Mouse (Mus musculus) G1E (cell line): ENCODE measurements around the gene Armc8. TPM values are rescaled to one million over a fixed set of nuclear protein-coding genes. Genes with fewer than 3 reads are reported as not detected.

Source experiments
- ATAC-seq: 2 replicates; pipeline ENCODE4 v1.8.0; 2016; ENCODE audit warnings: mild to moderate bottlenecking; ENCODE audit not compliant: insufficient number of reproducible peaks, poor library complexity, low FRiP score, severe bottlenecking; ENCODE audit errors: extremely low read depth
- DNase-seq: peaks from one replicate; pipeline ENCODE4 v3.0.0; 2012; ENCODE audit warnings: low spot score
- H3K27me3 ChIP-seq: 2 replicates; pipeline ENCODE4 v1.6.1; 2012; ENCODE audit warnings: mild to moderate bottlenecking, low read length, inconsistent platforms; ENCODE audit not compliant: insufficient read depth
- H3K36me3 ChIP-seq: replicated peaks from 2 replicates; pipeline ENCODE3; 2012; ENCODE audit warnings: mild to moderate bottlenecking, inconsistent platforms
- H3K4me1 ChIP-seq: 2 replicates; pipeline ENCODE4 v1.6.1; 2012; ENCODE audit warnings: low read depth, low read length, inconsistent platforms, mixed read lengths; ENCODE audit not compliant: insufficient read depth
- H3K4me3 ChIP-seq: 2 replicates; pipeline ENCODE4 v1.5.1; 2012; ENCODE audit warnings: low read depth, mild to moderate bottlenecking, inconsistent platforms, low read length, moderate library complexity, mixed read lengths
- H3K9me3 ChIP-seq: replicated peaks from 2 replicates; pipeline ENCODE4 v1.6.1; 2012; ENCODE audit warnings: inconsistent platforms
- CTCF ChIP-seq: IDR thresholded peaks from 2 replicates; pipeline ENCODE4 v1.5.1; 2012; ENCODE audit warnings: low read depth, low read length, inconsistent platforms, mixed read lengths
- GATA1 ChIP-seq: IDR thresholded peaks from 2 replicates; pipeline ENCODE4 v1.6.1; 2012; ENCODE audit warnings: borderline replicate concordance, low read length, inconsistent platforms, mixed read lengths
- GATA2 ChIP-seq: IDR thresholded peaks from 2 replicates; pipeline ENCODE4 v1.6.1; 2012; ENCODE audit warnings: low read depth, low read length, inconsistent platforms, borderline replicate concordance
- POLR2AphosphoS5 ChIP-seq: IDR thresholded peaks from 2 replicates; pipeline ENCODE4 v1.6.1; 2012; ENCODE audit warnings: low read depth, low read length, inconsistent platforms; ENCODE audit not compliant: insufficient replicate concordance
- TAL1 ChIP-seq: conservative IDR thresholded peaks from 2 replicates; pipeline ENCODE4 v1.6.1; 2012; ENCODE audit warnings: low read depth, low read length, inconsistent platforms, mixed read lengths
- polyA plus RNA-seq: library from polyadenylated mRNA; stranded (reverse); fragments of >175 nt; gene quantifications from 2 replicates; pipeline ENCODE4 v1.2.3, GENCODE M21; 2012
- total RNA-seq, 2 experiments: library from RNA; stranded (forward) in 1 of 2; stranded (reverse) in 1 of 2; fragments of 200-1000 nt in 1 of 2; fragments of >200 nt in 1 of 2; fragmentation: Nextera tagmentation in 1 of 2; gene quantifications; 2 replicates each; pipeline ENCODE4 v1.2.3; 2014 to 2017

Gene Armc8
- total and polyA plus RNA-seq, 3 experiments = 3.6 to 29.1 (median 27.8) TPM

DNA sequence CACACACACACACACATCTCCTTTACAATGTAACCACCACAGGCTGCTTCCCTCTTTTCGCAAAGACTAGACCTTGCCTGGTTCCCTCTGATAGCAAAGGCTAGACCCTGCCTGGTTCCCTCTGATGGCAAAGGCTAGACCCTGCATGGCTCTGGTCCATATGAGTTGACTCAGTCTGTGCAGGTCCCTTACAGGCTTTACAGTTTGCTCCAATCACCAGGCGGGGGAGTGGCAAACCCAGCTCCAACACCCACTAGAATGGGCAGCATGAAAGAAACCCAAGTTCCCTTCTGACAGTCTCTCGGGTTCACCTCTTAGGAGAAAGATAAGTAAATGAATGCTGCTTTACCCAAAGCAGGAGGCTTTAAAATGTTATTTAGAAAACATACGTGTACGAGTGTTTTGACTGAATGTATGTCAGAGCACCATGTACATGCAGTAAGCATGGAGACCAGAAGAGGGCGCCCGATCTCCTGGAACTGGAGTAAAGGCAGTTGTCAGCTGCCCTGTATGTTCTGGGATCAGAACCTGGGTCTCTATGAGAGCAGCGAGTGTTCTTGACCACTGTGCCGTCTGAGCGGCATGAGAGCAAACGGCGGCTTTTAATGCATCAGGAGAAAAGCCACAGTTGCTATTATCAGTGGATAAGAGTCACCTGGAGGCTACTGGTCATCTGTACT is 110.0 kb downstream of the Armc8 start:
- DNase-seq = peak; percentile 36
- TF ChIP-seq GATA2 (no peak), CTCF (peak; percentile 89)
- no peaks in the 10 kb centered on the region for H3K36me3 ChIP-seq
- no peak overlapping the region for H3K4me3 ChIP-seq
- peak; percentile 49 for ATAC-seq
- H3K27me3 ChIP-seq = peaks cover 30% of the 10 kb centered on the region
- H3K9me3 ChIP-seq = no peaks in the 10 kb centered on the region
- no peaks in the 10 kb centered on the region for H3K4me1 ChIP-seq

DNA sequence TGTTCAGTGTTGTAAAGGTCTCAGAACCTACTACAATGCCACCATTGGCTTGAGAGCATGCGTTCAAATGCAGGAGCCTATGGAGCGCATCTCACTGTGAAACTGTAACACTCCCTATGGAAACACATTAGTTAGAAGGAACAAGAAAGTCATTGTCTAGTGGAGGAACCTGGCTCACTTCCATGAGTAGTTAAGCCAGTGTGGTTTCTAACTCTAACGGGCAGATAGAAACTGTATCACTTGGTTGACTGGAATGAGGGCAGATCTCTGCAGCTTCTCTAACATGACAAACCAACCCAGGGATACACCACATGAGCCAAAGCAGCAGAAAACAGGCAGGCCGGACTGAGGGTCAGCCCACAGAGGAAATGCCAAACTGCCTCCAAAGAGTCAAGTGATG is 114.5 kb downstream of the Armc8 start:
- no peak for DNase-seq
- no peaks in the 10 kb centered on the region for H3K9me3 ChIP-seq
- no peak for TF ChIP-seq POLR2AphosphoS5
- no peak for TF ChIP-seq TAL1
- TF ChIP-seq GATA1 = no peak
- no peak for TF ChIP-seq GATA2
- TF ChIP-seq CTCF = no peak
- H3K27me3 ChIP-seq = peaks cover 33% of the 10 kb centered on the region
- H3K4me1 ChIP-seq = peaks cover 10% of the 10 kb centered on the region
- H3K36me3 ChIP-seq = no peaks in the 10 kb centered on the region
- ATAC-seq = no peak
- no peak overlapping the region for H3K4me3 ChIP-seq

DNA sequence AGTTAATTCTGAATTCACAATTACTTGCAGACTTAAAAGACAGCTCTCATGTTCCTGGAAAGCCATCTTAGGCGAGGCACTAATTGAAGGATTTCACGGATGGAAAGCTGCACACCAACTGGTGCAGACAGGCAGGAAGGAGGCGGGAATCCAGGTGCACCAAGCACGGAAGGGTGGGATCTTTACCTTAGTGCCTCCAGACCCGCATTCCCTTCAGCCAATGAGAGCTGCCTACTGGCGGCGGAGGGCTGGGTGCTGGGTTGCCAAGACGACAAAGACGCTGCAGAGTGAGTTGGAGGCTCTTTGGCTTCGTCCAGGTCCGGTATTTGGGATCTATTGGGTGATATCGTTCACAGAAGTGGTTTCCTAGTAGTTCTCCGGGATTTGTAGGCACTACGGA is 117.5 kb downstream of the Armc8 start, which contains the start of gene Nme9:
Gene Nme9 (plus strand): TSS at position 315 of the 400 bp plus-strand sequence.
- TF ChIP-seq CTCF = no peak
- TF ChIP-seq GATA2 = no peak
- no peak for TF ChIP-seq TAL1
- no peak for TF ChIP-seq GATA1
- no peak for TF ChIP-seq POLR2AphosphoS5
- no peak within 1 kb of the TSS for H3K4me3 ChIP-seq
- H3K27me3 ChIP-seq = peaks cover 27% of the 10 kb centered on the region
- no peak for ATAC-seq
- no peaks in the 10 kb centered on the region for H3K36me3 ChIP-seq
- DNase-seq = no peak
- H3K4me1 ChIP-seq = peaks cover 19% of the 10 kb centered on the region
- H3K9me3 ChIP-seq = no peaks in the 10 kb centered on the region

DNA sequence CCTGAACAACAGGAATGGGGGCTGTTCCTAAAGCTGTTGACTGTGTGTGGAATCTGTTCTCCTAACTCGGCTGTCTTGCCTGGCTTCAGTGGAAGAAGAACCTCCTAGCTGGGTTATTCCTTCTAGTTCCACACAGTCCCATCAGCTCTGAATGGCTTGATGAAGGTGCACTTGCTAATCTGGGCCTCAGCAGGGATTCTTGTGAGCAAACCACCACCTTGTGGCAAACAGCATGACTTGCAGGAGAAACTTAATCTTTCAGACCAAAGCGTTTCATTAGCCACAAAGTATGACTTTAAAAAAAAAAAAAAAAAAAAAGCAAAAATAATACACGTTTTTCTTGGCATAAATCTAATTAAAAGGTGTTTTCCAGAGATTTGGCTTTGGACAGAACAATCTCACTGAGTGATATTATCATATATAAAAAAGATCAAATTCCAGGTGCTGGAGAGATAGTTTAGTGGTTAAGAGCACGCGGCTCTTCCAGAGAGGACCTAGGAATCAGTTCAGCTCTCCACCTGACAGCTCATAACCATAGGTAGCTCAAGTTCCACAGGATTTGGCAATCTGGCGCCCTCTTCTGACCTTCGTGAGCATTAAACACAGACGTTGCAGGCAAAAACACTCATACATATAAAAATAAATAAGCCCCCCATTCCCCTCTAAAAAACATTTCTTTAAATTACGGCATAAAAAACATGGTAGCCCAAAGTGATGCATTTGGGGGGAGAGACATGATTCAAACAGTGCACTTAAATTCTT is 118.6 kb downstream of the Armc8 start:
- TF ChIP-seq GATA1 (no peak), POLR2AphosphoS5 (no peak), GATA2 (no peak), TAL1 (no peak), CTCF (no peak)
- no peak overlapping the region for H3K4me3 ChIP-seq
- H3K9me3 ChIP-seq = no peaks in the 10 kb centered on the region
- H3K4me1 ChIP-seq = peaks cover 19% of the 10 kb centered on the region
- ATAC-seq (peak; percentile 70), DNase-seq (no peak)
- H3K27me3 ChIP-seq = peaks cover 25% of the 10 kb centered on the region
- no peaks in the 10 kb centered on the region for H3K36me3 ChIP-seq

DNA sequence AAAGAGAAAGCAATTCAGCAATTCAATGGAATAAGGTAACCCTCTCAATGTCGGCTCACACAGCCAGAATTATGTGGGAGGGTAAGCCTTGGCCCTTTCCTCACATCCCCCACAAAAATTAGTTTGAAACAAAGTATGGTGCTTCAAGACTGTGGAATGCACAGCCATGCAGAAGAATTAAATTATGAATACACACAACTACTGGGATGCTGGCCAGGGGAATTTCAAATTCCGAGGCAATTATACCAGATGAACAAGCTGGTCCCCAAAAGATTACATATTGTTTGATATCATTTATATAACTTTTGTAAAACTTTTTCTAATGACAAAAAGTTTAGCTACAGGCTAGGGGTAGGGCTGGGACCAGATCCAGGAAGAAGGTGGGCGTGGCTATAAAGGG is 121.4 kb downstream of the Armc8 start:
- no peak for ATAC-seq
- DNase-seq = no peak
- Histone ChIP-seq H3K36me3 (no peaks in the 10 kb centered on the region), H3K4me1 (peaks cover 19% of the 10 kb centered on the region), H3K9me3 (no peaks in the 10 kb centered on the region), H3K27me3 (peaks cover 18% of the 10 kb centered on the region), H3K4me3 (no peak overlapping the region)
- no peak for TF ChIP-seq CTCF
- TF ChIP-seq GATA2 = no peak
- no peak for TF ChIP-seq GATA1
- TF ChIP-seq TAL1 = no peak
- no peak for TF ChIP-seq POLR2AphosphoS5

DNA sequence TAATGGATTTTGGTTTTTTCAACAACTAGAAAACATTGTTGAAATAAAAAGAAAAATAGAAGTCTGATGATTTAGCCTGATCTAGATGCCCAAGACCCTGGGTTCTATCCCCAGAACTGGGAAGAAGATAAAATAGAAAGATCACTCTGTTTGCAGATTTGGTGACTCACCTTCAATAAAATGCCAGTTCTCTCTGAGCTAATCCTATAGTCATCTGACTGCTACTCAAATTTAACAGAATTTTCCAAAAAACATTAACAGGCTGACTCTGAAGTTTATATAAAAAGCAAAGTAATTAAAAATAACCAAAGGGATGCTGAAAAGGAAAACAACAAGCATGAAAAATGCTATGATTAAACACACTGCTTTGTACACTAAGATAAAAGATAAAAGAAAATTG is 122.4 kb downstream of the Armc8 start:
- Histone ChIP-seq H3K27me3 (peaks cover 19% of the 10 kb centered on the region), H3K9me3 (peaks cover 7% of the 10 kb centered on the region), H3K36me3 (no peaks in the 10 kb centered on the region), H3K4me1 (peaks cover 23% of the 10 kb centered on the region), H3K4me3 (no peak overlapping the region)
- no peak for ATAC-seq
- DNase-seq = no peak
- TF ChIP-seq GATA2 = no peak
- TF ChIP-seq CTCF = no peak
- TF ChIP-seq GATA1 = no peak
- no peak for TF ChIP-seq POLR2AphosphoS5
- TF ChIP-seq TAL1 = no peak
